Mouse (Mus musculus) MEL (cell line): ENCODE results near the gene Ntn1. TPM values are rescaled to one million over a fixed set of nuclear protein-coding genes. Genes with fewer than 3 reads are reported as not detected.

Experiments used
- DNase-seq: peaks from one replicate; pipeline ENCODE4 v3.0.0; 2011; ENCODE audit warnings: low read depth, low spot score
- H3K27ac ChIP-seq: 2 replicates; pipeline ENCODE4 v1.5.1; 2012; ENCODE audit warnings: low read depth, mild to moderate bottlenecking, control low read depth, low read length, moderate library complexity; ENCODE audit not compliant: control insufficient read depth
- H3K27me3 ChIP-seq, 2 experiments: fragments of 150-350 bp in 1 of 2; sonication (generic) in 1 of 2; 2 replicates each; pipeline ENCODE4 v1.6.1; 2012; ENCODE audit warnings: low read length in 2 of 2, mild to moderate bottlenecking in 2 of 2, improper control_type of control experiment in 1 of 2, moderate library complexity in 1 of 2; ENCODE audit not compliant: insufficient read depth in 2 of 2, control insufficient read depth in 1 of 2
- H3K36me3 ChIP-seq, 2 experiments: 2 replicates each; pipeline ENCODE4 v1.6.1; 2012 to 2014; ENCODE audit warnings: low read length in 2 of 2, improper control_type of control experiment in 1 of 2, inconsistent platforms in 1 of 2, mild to moderate bottlenecking in 1 of 2; ENCODE audit not compliant: insufficient read depth in 2 of 2, control insufficient read depth in 1 of 2
- H3K4me1 ChIP-seq, 2 experiments: fragments of 150-350 bp in 1 of 2; sonication (generic) in 1 of 2; 2 replicates each; pipeline ENCODE4 v1.6.1; 2012; ENCODE audit warnings: low read length in 2 of 2, improper control_type of control experiment in 1 of 2, mild to moderate bottlenecking in 1 of 2; ENCODE audit not compliant: insufficient read depth in 2 of 2, control insufficient read depth in 1 of 2
- H3K4me3 ChIP-seq, 2 experiments: fragments of 150-350 bp in 1 of 2; sonication (generic) in 1 of 2; 2 replicates each; pipeline ENCODE4 v1.5.1; 2012; ENCODE audit warnings: low read depth in 2 of 2, low read length in 2 of 2, mild to moderate bottlenecking in 2 of 2, moderate library complexity in 2 of 2, control low read depth in 1 of 2, improper control_type of control experiment in 1 of 2; ENCODE audit not compliant: control insufficient read depth in 1 of 2, insufficient read depth in 1 of 2
- H3K79me2 ChIP-seq: 2 replicates; pipeline ENCODE4 v1.6.1; 2012; ENCODE audit warnings: mild to moderate bottlenecking, low read length, moderate library complexity; ENCODE audit not compliant: control insufficient read depth, poor library complexity, insufficient read depth
- H3K9ac ChIP-seq: 2 replicates; pipeline ENCODE4 v1.6.1; 2012; ENCODE audit warnings: low read depth, mild to moderate bottlenecking, control low read depth, low read length, moderate library complexity; ENCODE audit not compliant: control insufficient read depth, poor library complexity, severe bottlenecking
- H3K9me3 ChIP-seq: fragments of 150-350 bp; sonication (generic); replicated peaks from 2 replicates; pipeline ENCODE4 v1.6.1; 2012; ENCODE audit warnings: mild to moderate bottlenecking, low read length, improper control_type of control experiment, moderate library complexity; ENCODE audit not compliant: insufficient read depth
- BHLHE40 ChIP-seq: IDR thresholded peaks from 2 replicates; pipeline ENCODE4 v1.6.1; 2012; ENCODE audit warnings: low read depth, mild to moderate bottlenecking, inconsistent platforms, low read length, improper control_type of control experiment, borderline replicate concordance
- CHD1 ChIP-seq: IDR thresholded peaks from 2 replicates; pipeline ENCODE4 v1.6.1; 2012; ENCODE audit warnings: low read depth, mild to moderate bottlenecking, inconsistent platforms, low read length, improper control_type of control experiment
- CHD2 ChIP-seq: IDR thresholded peaks from 2 replicates; pipeline ENCODE4 v1.6.1; 2011; ENCODE audit warnings: low read length, improper control_type of control experiment
- CTCF ChIP-seq, 3 experiments: IDR thresholded peaks in 2 of 3; conservative IDR thresholded peaks in 1 of 3; 2 replicates each; pipeline ENCODE4 v1.5.1; 2011 to 2012; ENCODE audit warnings: low read length in 3 of 3, low read depth in 2 of 3, mild to moderate bottlenecking in 2 of 3, improper control_type of control experiment in 1 of 3, inconsistent platforms in 1 of 3, mixed read lengths in 1 of 3, moderate library complexity in 1 of 3; ENCODE audit not compliant: control insufficient read depth in 1 of 3, insufficient read depth in 1 of 3, poor library complexity in 1 of 3, severe bottlenecking in 1 of 3
- E2F4 ChIP-seq: IDR thresholded peaks from 2 replicates; pipeline ENCODE4 v1.6.1; 2011; ENCODE audit warnings: low read depth, low read length, improper control_type of control experiment, borderline replicate concordance
- ELF1 ChIP-seq: IDR thresholded peaks from 2 replicates; pipeline ENCODE4 v1.6.1; 2014; ENCODE audit warnings: low read depth, mild to moderate bottlenecking, inconsistent platforms, low read length, improper control_type of control experiment, moderate library complexity
- ETS1 ChIP-seq: IDR thresholded peaks from 2 replicates; pipeline ENCODE4 v1.6.1; 2012; ENCODE audit warnings: low read depth, mild to moderate bottlenecking, inconsistent platforms, low read length, improper control_type of control experiment, moderate library complexity
- JUND ChIP-seq: IDR thresholded peaks from 2 replicates; pipeline ENCODE4 v1.6.1; 2011; ENCODE audit warnings: low read depth, mild to moderate bottlenecking, improper control_type of control experiment, low read length
- MAX ChIP-seq: IDR thresholded peaks from 2 replicates; pipeline ENCODE4 v1.6.1; 2011; ENCODE audit warnings: low read length, improper control_type of control experiment
- MAZ ChIP-seq: IDR thresholded peaks from 2 replicates; pipeline ENCODE4 v1.6.1; 2012; ENCODE audit warnings: low read depth, mild to moderate bottlenecking, inconsistent platforms, low read length, improper control_type of control experiment
- MEF2A ChIP-seq: IDR thresholded peaks from 2 replicates; pipeline ENCODE4 v1.6.1; 2014; ENCODE audit warnings: low read depth, mild to moderate bottlenecking, inconsistent platforms, low read length, improper control_type of control experiment; ENCODE audit not compliant: poor library complexity, insufficient replicate concordance, severe bottlenecking; ENCODE audit errors: extremely low read depth
- MXI1 ChIP-seq: IDR thresholded peaks from 2 replicates; pipeline ENCODE4 v1.6.1; 2011; ENCODE audit warnings: mild to moderate bottlenecking, low read depth, low read length, improper control_type of control experiment
- MYB ChIP-seq: IDR thresholded peaks from 2 replicates; pipeline ENCODE4 v1.6.1; 2011; ENCODE audit warnings: mild to moderate bottlenecking, low read depth, low read length, improper control_type of control experiment
- MYC ChIP-seq: IDR thresholded peaks from 2 replicates; pipeline ENCODE4 v1.6.1; 2011; ENCODE audit warnings: low read depth, mild to moderate bottlenecking, low read length, improper control_type of control experiment, moderate library complexity
- NELFE ChIP-seq: IDR thresholded peaks from 2 replicates; pipeline ENCODE4 v1.6.1; 2011; ENCODE audit warnings: low read depth, low read length, improper control_type of control experiment
- NRF1 ChIP-seq: IDR thresholded peaks from 2 replicates; pipeline ENCODE4 v1.6.1; 2014; ENCODE audit warnings: low read depth, mild to moderate bottlenecking, inconsistent platforms, low read length, improper control_type of control experiment, moderate library complexity; ENCODE audit not compliant: poor library complexity, insufficient read depth, severe bottlenecking
- POLR2AphosphoS5 ChIP-seq: IDR thresholded peaks from 2 replicates; pipeline ENCODE4 v1.6.1; 2012; ENCODE audit warnings: low read depth, borderline replicate concordance, mild to moderate bottlenecking, inconsistent platforms, low read length, moderate library complexity, mixed read lengths
- RCOR1 ChIP-seq: IDR thresholded peaks from 2 replicates; pipeline ENCODE4 v1.6.1; 2012; ENCODE audit warnings: low read depth, mild to moderate bottlenecking, inconsistent platforms, low read length, improper control_type of control experiment
- SIN3A ChIP-seq: IDR thresholded peaks from 2 replicates; pipeline ENCODE4 v1.6.1; 2012; ENCODE audit warnings: low read length, improper control_type of control experiment, inconsistent platforms
- SMC3 ChIP-seq: IDR thresholded peaks from 2 replicates; pipeline ENCODE4 v1.6.1; 2011; ENCODE audit warnings: low read depth, low read length, improper control_type of control experiment
- TAL1 ChIP-seq: IDR thresholded peaks from 2 replicates; pipeline ENCODE4 v1.6.1; 2012; ENCODE audit warnings: mild to moderate bottlenecking, inconsistent platforms, low read length, moderate library complexity, mixed read lengths
- TBP ChIP-seq: IDR thresholded peaks from 2 replicates; pipeline ENCODE4 v1.8.0; 2011; ENCODE audit warnings: low read depth, low read length, improper control_type of control experiment
- TCF12 ChIP-seq: IDR thresholded peaks from 2 replicates; pipeline ENCODE4 v1.6.1; 2014; ENCODE audit warnings: low read depth, mild to moderate bottlenecking, inconsistent platforms, low read length, improper control_type of control experiment, moderate library complexity
- UBTF ChIP-seq: IDR thresholded peaks from 2 replicates; pipeline ENCODE4 v1.6.1; 2012; ENCODE audit warnings: low read depth, mild to moderate bottlenecking, inconsistent platforms, low read length, improper control_type of control experiment, moderate library complexity, borderline replicate concordance; ENCODE audit not compliant: insufficient read depth
- USF1 ChIP-seq: IDR thresholded peaks from 2 replicates; pipeline ENCODE4 v1.6.1; 2014; ENCODE audit warnings: low read depth, mild to moderate bottlenecking, inconsistent platforms, low read length, improper control_type of control experiment, moderate library complexity
- ZKSCAN1 ChIP-seq: IDR thresholded peaks from 2 replicates; pipeline ENCODE4 v1.6.1; 2012; ENCODE audit warnings: low read depth, mild to moderate bottlenecking, inconsistent platforms, low read length, improper control_type of control experiment, moderate library complexity
- ZMIZ1 ChIP-seq: IDR thresholded peaks from 2 replicates; pipeline ENCODE4 v1.6.1; 2012; ENCODE audit warnings: low read depth, mild to moderate bottlenecking, inconsistent platforms, low read length, improper control_type of control experiment, moderate library complexity
- polyA plus RNA-seq, 2 experiments: library from polyadenylated mRNA; stranded (reverse) in 1 of 2; unstranded in 1 of 2; fragments of >175 nt in 1 of 2; fragments of >200 nt in 1 of 2; gene quantifications; 2 replicates each; pipeline versions ENCODE4 v1.2.1 to v1.2.4; 2012; ENCODE audit warnings: low replicate concordance in 2 of 2, low read depth in 1 of 2; ENCODE audit not compliant: insufficient read length in 2 of 2, insufficient read depth in 1 of 2, missing spikeins in 1 of 2
- total RNA-seq: library from RNA; depleted of rRNA; stranded (reverse); fragments of 300-350 nt; gene quantifications from 2 replicates; pipeline ENCODE4 v1.2.3, GENCODE M21; 2012

Ntn1 gene
- total and polyA plus RNA-seq, 3 experiments, result not detected

DNA sequence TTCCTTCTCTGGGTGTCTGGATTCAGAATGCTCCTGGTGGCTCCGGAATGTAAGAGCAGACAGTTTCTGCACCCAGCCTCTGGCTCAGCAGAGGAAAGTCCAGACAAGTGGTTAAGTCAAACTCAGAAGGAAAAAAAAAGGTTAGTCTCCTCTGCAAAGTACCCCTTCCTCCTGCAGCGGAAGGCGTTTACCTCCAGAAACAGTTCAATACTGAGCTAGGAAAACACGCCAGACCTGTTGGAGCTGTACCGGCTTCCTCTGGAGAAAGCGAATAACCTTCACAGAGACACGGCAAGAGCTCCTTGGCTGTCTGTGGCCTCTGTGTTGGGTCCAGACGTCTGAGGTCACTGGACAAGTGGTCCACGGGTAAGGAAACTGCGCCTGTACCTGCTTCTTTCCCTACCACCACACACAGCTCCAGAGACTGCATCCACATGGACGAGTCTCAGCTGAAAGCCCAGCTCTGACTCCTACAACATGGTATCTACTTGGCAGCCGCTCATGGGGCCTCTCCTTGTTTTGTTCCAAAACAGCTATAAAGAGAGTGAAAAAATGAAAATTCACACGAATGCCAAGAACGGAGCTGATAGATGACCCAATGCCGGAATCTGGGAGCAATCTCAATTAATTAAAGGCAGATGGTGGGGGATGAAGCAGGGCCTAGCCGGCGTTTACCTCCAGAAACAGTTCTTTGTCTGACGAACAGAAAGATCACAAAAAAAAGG is 171.5 kb downstream of the Ntn1 start:
- Histone ChIP-seq H3K27ac (no peak overlapping the region), H3K9me3 (no peaks in the 10 kb centered on the region), H3K36me3 (no peaks in the 10 kb centered on the region), H3K27me3 (no peaks in the 10 kb centered on the region; a peak in 1 of 4 replicates), H3K79me2 (no peaks in the 10 kb centered on the region), H3K4me1 (no peaks in the 10 kb centered on the region), H3K9ac (no peak overlapping the region), H3K4me3 (no peak overlapping the region)
- DNase-seq, result no peak
- no peak for TF ChIP-seq E2F4
- TF ChIP-seq ZKSCAN1, result no peak
- no peak for TF ChIP-seq MYB
- no peak for TF ChIP-seq UBTF
- no peak for TF ChIP-seq CHD1
- TF ChIP-seq CTCF (IDR thresholded peaks at IDR 0.05 in 2 of 3, conservative IDR thresholded peaks at IDR 0.05 in 1 of 3; ENCODE audit: control insufficient read depth in 1 of 3, insufficient read depth in 1 of 3, low read depth in 2 of 3, low read length in 3 of 3, poor library complexity in 1 of 3, severe bottlenecking in 1 of 3), result no peak
- TF ChIP-seq SIN3A, result no peak
- no peak for TF ChIP-seq NRF1
- no peak for TF ChIP-seq CHD2
- no peak for TF ChIP-seq TAL1
- TF ChIP-seq MYC, result no peak
- TF ChIP-seq BHLHE40, result no peak
- no peak for TF ChIP-seq ELF1
- no peak for TF ChIP-seq RCOR1
- TF ChIP-seq JUND, result no peak

DNA sequence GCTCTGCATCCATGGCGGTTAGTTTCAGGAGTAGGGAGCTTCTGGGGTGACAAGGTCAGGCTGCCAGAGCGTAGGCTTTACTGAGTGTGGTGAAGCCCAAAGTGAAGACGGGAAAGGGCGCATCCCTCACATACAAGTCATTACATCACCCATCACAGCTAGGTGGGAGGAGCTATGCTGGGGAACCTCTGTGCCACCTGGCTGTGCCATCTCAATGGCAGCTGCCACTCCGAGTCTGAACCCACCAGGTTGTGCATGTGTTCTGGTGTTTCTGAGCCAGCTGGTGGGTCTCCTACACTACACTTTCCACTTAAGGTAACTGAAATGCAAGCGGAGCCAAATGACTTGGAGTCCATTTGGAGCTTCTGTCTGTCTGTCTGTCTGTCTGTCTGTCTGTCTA is 172.8 kb downstream of the Ntn1 start:
- Histone ChIP-seq H3K27ac (no peak overlapping the region), H3K4me3 (no peak overlapping the region), H3K4me1 (no peaks in the 10 kb centered on the region), H3K79me2 (no peaks in the 10 kb centered on the region), H3K27me3 (no peaks in the 10 kb centered on the region; a peak in 1 of 4 replicates), H3K9me3 (no peaks in the 10 kb centered on the region), H3K9ac (no peak overlapping the region), H3K36me3 (no peaks in the 10 kb centered on the region)
- DNase-seq, result no peak
- no peak for TF ChIP-seq POLR2AphosphoS5
- no peak for TF ChIP-seq CTCF (IDR thresholded peaks at IDR 0.05 in 2 of 3, conservative IDR thresholded peaks at IDR 0.05 in 1 of 3; ENCODE audit: control insufficient read depth in 1 of 3, insufficient read depth in 1 of 3, low read depth in 2 of 3, low read length in 3 of 3, poor library complexity in 1 of 3, severe bottlenecking in 1 of 3)
- TF ChIP-seq ETS1, result no peak
- no peak for TF ChIP-seq TCF12
- TF ChIP-seq TBP, result no peak
- TF ChIP-seq NRF1, result no peak
- TF ChIP-seq SMC3, result no peak
- TF ChIP-seq RCOR1, result no peak
- no peak for TF ChIP-seq NELFE
- no peak for TF ChIP-seq MAZ
- TF ChIP-seq CHD1, result no peak
- TF ChIP-seq USF1, result no peak
- no peak for TF ChIP-seq MEF2A
- TF ChIP-seq ZMIZ1, result no peak
- TF ChIP-seq MXI1, result no peak
- TF ChIP-seq E2F4, result no peak
- no peak for TF ChIP-seq MAX
- no peak for TF ChIP-seq MYB
